ENCODE assay signal across 28 mouse cellular contexts in the genomic region with DNA sequence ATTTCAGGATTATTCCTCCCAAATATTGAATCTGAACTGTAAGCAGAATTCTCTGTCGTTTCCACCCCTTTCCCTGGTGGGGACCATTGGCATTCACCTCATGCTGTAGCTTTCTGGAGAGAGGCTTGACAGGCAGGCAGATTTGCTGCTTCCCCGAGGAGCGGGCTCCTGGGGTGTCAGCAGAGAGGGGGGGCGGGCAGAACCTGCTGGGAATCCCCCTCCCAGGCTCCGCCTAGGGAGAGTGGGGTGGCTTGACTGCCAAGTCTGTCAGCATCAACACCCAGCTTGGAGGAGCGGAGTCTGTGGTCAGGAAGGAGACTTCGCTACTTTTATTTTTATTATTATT. TPM values are rescaled to one million over a fixed set of nuclear protein-coding genes. Genes with fewer than 3 reads are reported as not detected.
DNase-seq lines count a peak whose midpoint lies in the region; ATAC-seq lines count a peak whose summit lies in the region.
"Had no signal": no experiment of that assay in that cellular context is flagged by ENCODE, and none has a peak within 500 bp of the region (broad histone marks: within the 10 kb centered on the region; RNA-seq: fewer than 3 reads in every experiment).

No protein-coding gene starts in this region.

- H3K9ac ChIP-seq in forebrain, embryonic 11.5 days (ENCODE audit: low read length) = no peak overlapping the region
- no peak overlapping the region for H3K9ac ChIP-seq in midbrain, embryonic 14.5 days (replicated peaks; ENCODE audit: low read length)
- no peak overlapping the region for H3K9ac ChIP-seq in midbrain, embryonic 11.5 days (ENCODE audit: low read length)
- H3K9ac ChIP-seq: embryonic facial prominence, embryonic 12.5 days; limb, embryonic 15.5 days; liver, embryonic 15.5 days; midbrain, embryonic 13.5 days; stomach, embryonic 15.5 days had no signal

- no peak overlapping the region for H3K4me3 ChIP-seq in forebrain, embryonic 11.5 days (ENCODE audit: low read depth, low read length)
- H3K4me3 ChIP-seq in forebrain, embryonic 10.5 days = no peak overlapping the region
- H3K4me3 ChIP-seq in midbrain, embryonic 14.5 days (replicated peaks; ENCODE audit: low read depth, low read length) = no peak overlapping the region
- no peak overlapping the region for H3K4me3 ChIP-seq in midbrain, embryonic 11.5 days (ENCODE audit: low read depth, low read length)
- H3K4me3 ChIP-seq: embryonic facial prominence, embryonic 12.5 days; erythroblast, embryonic 14.5 days; layer of hippocampus, adult 2 months; limb, embryonic 15.5 days; liver, embryonic 15.5 days; midbrain, embryonic 13.5 days; stomach, embryonic 15.5 days had no signal

- H3K27ac ChIP-seq in forebrain, embryonic 11.5 days (ENCODE audit: low read depth, low read length) = no peak overlapping the region
- H3K27ac ChIP-seq in forebrain, embryonic 10.5 days = no peak overlapping the region
- H3K27ac ChIP-seq in midbrain, embryonic 14.5 days (replicated peaks; ENCODE audit: low read depth, low read length) = 0 out of 2 replicates have a peak overlapping the region, but pooled peaks have one; percentile 32
- no peak overlapping the region for H3K27ac ChIP-seq in midbrain, embryonic 11.5 days (ENCODE audit: low read depth, low read length)
- H3K27ac ChIP-seq: embryonic facial prominence, embryonic 12.5 days; layer of hippocampus, adult 2 months; limb, embryonic 15.5 days; liver, embryonic 15.5 days; midbrain, embryonic 13.5 days; stomach, embryonic 15.5 days had no signal

- WGBS in forebrain, embryonic 11.5 days = 34% methylated on average over 7 of the region's 7 CpGs
- WGBS in forebrain, embryonic 10.5 days = 37% methylated on average over 7 of the region's 7 CpGs
- 24% methylated on average over 7 of the region's 7 CpGs for WGBS in midbrain, embryonic 14.5 days
- WGBS in midbrain, embryonic 11.5 days = 33% methylated on average over 7 of the region's 7 CpGs

- H3K4me2 ChIP-seq in forebrain, embryonic 11.5 days (ENCODE audit: low read depth, low read length, severe bottlenecking) = no peak overlapping the region
- H3K4me2 ChIP-seq in midbrain, embryonic 14.5 days (ENCODE audit: low read length) = no peak overlapping the region
- no peak overlapping the region for H3K4me2 ChIP-seq in midbrain, embryonic 11.5 days
- H3K4me2 ChIP-seq: embryonic facial prominence, embryonic 12.5 days; heart, embryonic 11.5 days; limb, embryonic 15.5 days; liver, embryonic 15.5 days; midbrain, embryonic 13.5 days; stomach, embryonic 15.5 days had no signal

- H3K9me3 ChIP-seq in forebrain, embryonic 11.5 days (ENCODE audit: control insufficient read depth, low read length) = no peaks in the 10 kb centered on the region
- H3K9me3 ChIP-seq in forebrain, embryonic 10.5 days = no peaks in the 10 kb centered on the region
- H3K9me3 ChIP-seq in midbrain, embryonic 14.5 days (ENCODE audit: control insufficient read depth, low read length) = no peaks in the 10 kb centered on the region
- no peaks in the 10 kb centered on the region for H3K9me3 ChIP-seq in midbrain, embryonic 11.5 days (ENCODE audit: control insufficient read depth, low read length)
- H3K9me3 ChIP-seq: embryonic facial prominence, embryonic 12.5 days; limb, embryonic 15.5 days; liver, embryonic 15.5 days; midbrain, embryonic 13.5 days; stomach, embryonic 15.5 days had no signal

- no peaks in the 10 kb centered on the region for H3K27me3 ChIP-seq in forebrain, embryonic 11.5 days (ENCODE audit: control insufficient read depth, insufficient read depth, low read length)
- H3K27me3 ChIP-seq in forebrain, embryonic 10.5 days (ENCODE audit: poor library complexity, severe bottlenecking) = no peaks in the 10 kb centered on the region
- H3K27me3 ChIP-seq in midbrain, embryonic 14.5 days (ENCODE audit: control insufficient read depth, insufficient read depth, low read length) = no peaks in the 10 kb centered on the region
- H3K27me3 ChIP-seq in midbrain, embryonic 11.5 days (ENCODE audit: control insufficient read depth, insufficient read depth, low read length) = no peaks in the 10 kb centered on the region
- H3K27me3 ChIP-seq: embryonic facial prominence, embryonic 12.5 days; limb, embryonic 15.5 days; liver, embryonic 15.5 days; midbrain, embryonic 13.5 days; stomach, embryonic 15.5 days had no signal

- H3K36me3 ChIP-seq in forebrain, embryonic 11.5 days (ENCODE audit: control insufficient read depth, insufficient read depth, low read length) = no peaks in the 10 kb centered on the region
- no peaks in the 10 kb centered on the region for H3K36me3 ChIP-seq in forebrain, embryonic 10.5 days (replicated peaks)
- no peaks in the 10 kb centered on the region for H3K36me3 ChIP-seq in midbrain, embryonic 14.5 days (ENCODE audit: control insufficient read depth, insufficient read depth, low read length)
- no peaks in the 10 kb centered on the region for H3K36me3 ChIP-seq in midbrain, embryonic 11.5 days (ENCODE audit: control insufficient read depth, insufficient read depth, low read length)
- H3K36me3 ChIP-seq: embryonic facial prominence, embryonic 12.5 days; limb, embryonic 15.5 days; liver, embryonic 15.5 days; midbrain, embryonic 13.5 days; stomach, embryonic 15.5 days had no signal

- no peak for DNase-seq in forebrain, embryonic 11.5 days (ENCODE audit: low spot score)
- DNase-seq in forebrain, embryonic 10.5 days (ENCODE audit: extremely low spot score, low spot score) = no peak
- DNase-seq in midbrain, embryonic 14.5 days = peak; percentile 38
- no peak for DNase-seq in midbrain, embryonic 11.5 days (ENCODE audit: low spot score, missing footprints)
- DNase-seq in thymus, postnatal 4 days = peak; percentile 33
- no peak for DNase-seq in thymus, postnatal 0 days (ENCODE audit: low spot score)
- DNase-seq in B cell, adult 2 months = no peak
- DNase-seq: adrenal gland, postnatal 14 days; cerebellum, adult 9-11 months; gastrocnemius, postnatal 36 days; heart, postnatal 10 days; kidney, adult 11 months; kidney, postnatal 10 days; right cerebral cortex, postnatal 14 days had no signal

- no peaks in the 10 kb centered on the region for H3K4me1 ChIP-seq in forebrain, embryonic 11.5 days (replicated peaks; ENCODE audit: control insufficient read depth, insufficient read depth, low read length)
- H3K4me1 ChIP-seq in forebrain, embryonic 10.5 days = peaks cover 30% of the 10 kb centered on the region
- peaks cover 12% of the 10 kb centered on the region for H3K4me1 ChIP-seq in midbrain, embryonic 14.5 days (ENCODE audit: control insufficient read depth, insufficient read depth, low read length)
- H3K4me1 ChIP-seq in midbrain, embryonic 11.5 days (ENCODE audit: control insufficient read depth, insufficient read depth, low read length) = peaks cover 5% of the 10 kb centered on the region; the same call in 1 of the 2 replicates
- H3K4me1 ChIP-seq: liver, embryonic 15.5 days; stomach, embryonic 15.5 days had no signal

- 0 out of 2 replicates have a peak, but pooled peaks have one; percentile 11 for ATAC-seq in forebrain, embryonic 11.5 days (replicated peaks; ENCODE audit: low FRiP score)
- ATAC-seq in midbrain, embryonic 14.5 days (ENCODE audit: low FRiP score, low TSS enrichment) = no peak
- no peak for ATAC-seq in midbrain, embryonic 11.5 days (ENCODE audit: low FRiP score)
- no peak for ATAC-seq in monocyte, adult 5-6 weeks (replicated peaks; ENCODE audit: insufficient number of reproducible peaks, low FRiP score, low TSS enrichment, poor library complexity, severe bottlenecking)
- ATAC-seq: midbrain, embryonic 13.5 days had no signal

RNA-seq across cellular contexts. Expression of gene Guca2b, which starts 11.4 kb away (rescaled TPM):
- polyA plus RNA-seq in forebrain, embryonic 11.5 days (2014; fragmentation: Nextera tagmentation; extraction: Ambion mirVana) = not detected in 2 replicates
- polyA plus RNA-seq in forebrain, embryonic 10.5 days (2016; fragmentation: Nextera tagmentation; extraction: Ambion mirVana) = not detected in 2 replicates
- polyA plus RNA-seq in midbrain, embryonic 14.5 days (2014; fragmentation: Nextera tagmentation; extraction: Ambion mirVana) = not detected in 2 replicates
- not detected in 2 replicates for polyA plus RNA-seq in midbrain, embryonic 11.5 days (2014; fragmentation: Nextera tagmentation; extraction: Ambion mirVana)
- 0.68 and 1.1 TPM in 2 replicates for polyA plus RNA-seq in thymus, postnatal 0 days (2015; fragmentation: Nextera tagmentation; extraction: Ambion mirVana)
- not detected in 3 replicates for total RNA-seq in monocyte, adult 5-6 weeks (2017)
- total RNA-seq: adrenal gland, postnatal 14 days; gastrocnemius, postnatal 36 days; heart, postnatal 10 days; layer of hippocampus, adult 2 months; left cerebral cortex, postnatal 36 days; MEL had no signal
- polyA plus RNA-seq: cortical plate, adult 2 months; embryonic facial prominence, embryonic 12.5 days; erythroblast, embryonic 14.5 days; heart, embryonic 11.5 days; limb, embryonic 15.5 days; lung, embryonic 16.5 days; midbrain, embryonic 13.5 days; neural tube, embryonic 11.5 days had no signal

RNA-seq across cellular contexts. Expression of gene Guca2a, which starts 32.7 kb away (rescaled TPM):
- polyA plus RNA-seq in forebrain, embryonic 11.5 days (2014; fragmentation: Nextera tagmentation; extraction: Ambion mirVana) = not detected in 2 replicates
- not detected in 2 replicates for polyA plus RNA-seq in forebrain, embryonic 10.5 days (2016; fragmentation: Nextera tagmentation; extraction: Ambion mirVana)
- polyA plus RNA-seq in midbrain, embryonic 14.5 days (2014; fragmentation: Nextera tagmentation; extraction: Ambion mirVana) = not detected in 2 replicates
- not detected in 2 replicates for polyA plus RNA-seq in midbrain, embryonic 11.5 days (2014; fragmentation: Nextera tagmentation; extraction: Ambion mirVana)
- polyA plus RNA-seq in thymus, postnatal 0 days (2015; fragmentation: Nextera tagmentation; extraction: Ambion mirVana) = 0.69 TPM in 1 of 2 replicates, not detected in the other
- total RNA-seq in monocyte, adult 5-6 weeks (2017) = 1.2 TPM in 1 of 3 replicates, not detected in the others
- total RNA-seq: adrenal gland, postnatal 14 days; gastrocnemius, postnatal 36 days; heart, postnatal 10 days; layer of hippocampus, adult 2 months; left cerebral cortex, postnatal 36 days; MEL had no signal
- polyA plus RNA-seq: cortical plate, adult 2 months; embryonic facial prominence, embryonic 12.5 days; erythroblast, embryonic 14.5 days; heart, embryonic 11.5 days; limb, embryonic 15.5 days; liver, embryonic 15.5 days; midbrain, embryonic 13.5 days; neural tube, embryonic 11.5 days had no signal

Comparison
In these comparisons a context has a peak if more than half of its experiments do, and no peak if none do; other contexts are left out.
1. DNase-seq: peak in midbrain, embryonic 14.5 days (single experiment) and thymus, postnatal 4 days (single experiment); none in forebrain, embryonic 11.5 days (single experiment), forebrain, embryonic 10.5 days (single experiment), midbrain, embryonic 11.5 days (single experiment), thymus, postnatal 0 days (single experiment) and B cell, adult 2 months (0 of 2).